Mouse (Mus musculus): ENCODE measurements around the gene AI597479. TPM values are rescaled to one million over a fixed set of nuclear protein-coding genes. Genes with fewer than 3 reads are reported as not detected.

AI597479 gene
- polyA plus RNA-seq, 1 experiment, result 2.2 TPM

DNA sequence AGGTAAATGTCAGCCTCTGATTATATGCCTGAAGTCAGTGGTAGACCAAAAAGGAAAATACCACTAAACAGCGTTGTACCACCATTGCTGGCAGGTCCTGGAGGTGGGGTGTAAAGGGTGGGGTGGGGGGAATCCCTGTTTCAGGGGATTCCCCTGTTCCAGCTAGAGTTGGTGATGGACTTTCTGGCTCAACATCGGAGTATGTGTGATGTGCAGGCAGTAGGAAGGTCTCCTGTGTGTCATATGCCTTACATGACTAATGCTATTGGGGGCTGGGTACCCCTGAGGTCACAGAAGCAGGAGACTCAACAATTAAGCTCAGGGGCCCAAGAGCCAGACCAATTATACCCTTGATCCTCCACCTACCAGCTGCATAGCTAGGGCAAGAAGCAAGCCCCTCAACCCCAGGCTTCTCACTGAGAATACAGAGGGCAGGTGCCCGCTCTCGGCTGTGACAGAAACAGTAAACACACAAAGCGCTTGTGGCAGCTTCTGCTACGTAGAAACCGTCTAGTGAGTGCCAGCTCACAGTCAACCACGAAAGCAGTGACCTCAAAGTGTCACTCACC lies 45.9 kb downstream of the AI597479 start:
- 84% methylated on average over 8 of the region's 8 CpGs for WGBS
- Histone ChIP-seq H3K4me3 (ENCODE audit: extremely low read depth, insufficient read depth, insufficient read length) (no peak overlapping the region), H3K36me3 (ENCODE audit: control insufficient read depth, insufficient read depth, low read length) (no peaks in the 10 kb centered on the region), H3K27me3 (ENCODE audit: control insufficient read depth, insufficient read depth, low read length) (no peaks in the 10 kb centered on the region), H3K4me1 (ENCODE audit: control insufficient read depth, insufficient read depth, insufficient read length) (no peaks in the 10 kb centered on the region), H3K27ac (ENCODE audit: insufficient read depth, low read length) (no peak overlapping the region)
- no peak for TF ChIP-seq CTCF (IDR thresholded peaks at IDR 0.05; ENCODE audit: extremely low read depth, insufficient read depth, insufficient read length, insufficient replicate concordance)
- TF ChIP-seq POLR2A (IDR thresholded peaks at IDR 0.05; ENCODE audit: low read depth, low read length), result no peak
- no peak for DNase-seq (ENCODE audit: low read depth in 1 of 2, low spot score in 2 of 2)

- TF ChIP-seq POLR2A (IDR thresholded peaks at IDR 0.05; ENCODE audit: low read depth, low read length), result no peak
- no peak for TF ChIP-seq CTCF (IDR thresholded peaks at IDR 0.05; ENCODE audit: extremely low read depth, insufficient read depth, insufficient read length, insufficient replicate concordance)
- Histone ChIP-seq H3K4me1 (ENCODE audit: control insufficient read depth, insufficient read depth, insufficient read length) (no peaks in the 10 kb centered on the region), H3K36me3 (ENCODE audit: control insufficient read depth, insufficient read depth, low read length) (no peaks in the 10 kb centered on the region), H3K27me3 (ENCODE audit: control insufficient read depth, insufficient read depth, low read length) (no peaks in the 10 kb centered on the region), H3K4me3 (ENCODE audit: extremely low read depth, insufficient read depth, insufficient read length) (no peak overlapping the region), H3K27ac (ENCODE audit: insufficient read depth, low read length) (no peak overlapping the region)
- DNase-seq (ENCODE audit: low read depth in 1 of 2, low spot score in 2 of 2), result no peak
- 77% methylated on average over 6 of the region's 6 CpGs for WGBS
These were observed 46.9 kb downstream of the AI597479 start for GRCm38 (mm10) chr1:43145388-43145787.

DNA sequence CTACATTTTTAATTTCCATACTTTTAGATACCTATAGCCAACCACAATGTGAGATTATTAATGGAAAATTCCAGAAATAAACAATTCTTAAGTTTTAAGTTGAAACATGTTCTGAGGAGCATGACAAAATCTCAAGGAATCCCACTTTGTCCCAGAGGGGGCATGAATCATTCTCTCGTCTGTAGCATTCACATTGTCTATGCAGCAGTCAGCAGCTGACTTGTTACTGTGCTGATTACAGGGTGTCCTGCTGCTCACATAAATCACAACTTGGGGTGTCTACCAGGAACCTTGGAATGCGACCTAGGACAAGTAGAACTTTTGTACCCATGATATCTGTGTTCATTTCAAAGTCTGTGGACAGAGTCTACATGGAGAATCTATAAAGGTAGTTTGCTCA lies 49.0 kb downstream of the AI597479 start:
- WGBS, result 81% methylated on average over 2 of the region's 2 CpGs
- no peaks in the 10 kb centered on the region for H3K36me3 ChIP-seq (ENCODE audit: control insufficient read depth, insufficient read depth, low read length)
- no peak for DNase-seq (ENCODE audit: low read depth in 1 of 2, low spot score in 2 of 2)
- TF ChIP-seq CTCF (IDR thresholded peaks at IDR 0.05; ENCODE audit: extremely low read depth, insufficient read depth, insufficient read length, insufficient replicate concordance) (no peak), POLR2A (IDR thresholded peaks at IDR 0.05; ENCODE audit: low read depth, low read length) (no peak)
- H3K4me1 ChIP-seq (ENCODE audit: control insufficient read depth, insufficient read depth, insufficient read length), result no peaks in the 10 kb centered on the region
- no peak overlapping the region for H3K27ac ChIP-seq (ENCODE audit: insufficient read depth, low read length)
- H3K4me3 ChIP-seq (ENCODE audit: extremely low read depth, insufficient read depth, insufficient read length), result no peak overlapping the region
- H3K27me3 ChIP-seq (ENCODE audit: control insufficient read depth, insufficient read depth, low read length), result no peaks in the 10 kb centered on the region; the same call in 1 of the 2 replicates

DNA sequence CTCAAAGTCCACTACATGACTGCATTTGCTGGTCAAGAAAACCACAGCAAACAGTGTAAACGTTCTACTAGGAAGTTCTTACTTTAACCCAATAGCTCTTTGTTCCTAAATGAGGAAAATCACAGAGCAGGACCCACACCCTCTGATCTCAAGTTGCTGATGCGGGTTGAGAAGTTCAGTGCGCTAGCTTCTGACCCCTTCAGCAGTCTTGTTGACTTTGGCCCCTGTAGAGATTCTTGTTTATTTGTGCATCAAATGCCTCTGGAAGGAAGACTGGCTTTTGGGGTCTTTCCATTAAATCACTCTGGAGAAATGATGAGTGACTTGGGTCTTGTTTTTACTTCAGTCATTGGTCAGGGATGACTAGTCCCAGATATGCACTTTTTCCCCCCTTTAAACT lies 51.7 kb downstream of the AI597479 start:
- no peak overlapping the region for H3K27ac ChIP-seq (ENCODE audit: insufficient read depth, low read length)
- H3K36me3 ChIP-seq (ENCODE audit: control insufficient read depth, insufficient read depth, low read length), result no peaks in the 10 kb centered on the region
- no peaks in the 10 kb centered on the region; the same call in 1 of the 2 replicates for H3K27me3 ChIP-seq (ENCODE audit: control insufficient read depth, insufficient read depth, low read length)
- no peaks in the 10 kb centered on the region for H3K4me1 ChIP-seq (ENCODE audit: control insufficient read depth, insufficient read depth, insufficient read length)
- WGBS, result 67% methylated on average over 3 of the region's 3 CpGs
- DNase-seq (ENCODE audit: low read depth in 1 of 2, low spot score in 2 of 2), result no peak
- TF ChIP-seq CTCF (IDR thresholded peaks at IDR 0.05; ENCODE audit: extremely low read depth, insufficient read depth, insufficient read length, insufficient replicate concordance) (no peak), POLR2A (IDR thresholded peaks at IDR 0.05; ENCODE audit: low read depth, low read length) (no peak)
- no peak overlapping the region for H3K4me3 ChIP-seq (ENCODE audit: extremely low read depth, insufficient read depth, insufficient read length)

GRCm38 (mm10) chr1:43152626-43153025 lies 54.1 kb downstream of the AI597479 start:
- Histone ChIP-seq H3K4me3 (ENCODE audit: extremely low read depth, insufficient read depth, insufficient read length) (no peak overlapping the region), H3K27me3 (ENCODE audit: control insufficient read depth, insufficient read depth, low read length) (no peaks in the 10 kb centered on the region; the same call in 1 of the 2 replicates), H3K4me1 (ENCODE audit: control insufficient read depth, insufficient read depth, insufficient read length) (no peaks in the 10 kb centered on the region), H3K36me3 (ENCODE audit: control insufficient read depth, insufficient read depth, low read length) (no peaks in the 10 kb centered on the region), H3K27ac (ENCODE audit: insufficient read depth, low read length) (no peak overlapping the region)
- 88% methylated on average over 4 of the region's 4 CpGs for WGBS
- TF ChIP-seq CTCF (IDR thresholded peaks at IDR 0.05; ENCODE audit: extremely low read depth, insufficient read depth, insufficient read length, insufficient replicate concordance) (no peak), POLR2A (IDR thresholded peaks at IDR 0.05; ENCODE audit: low read depth, low read length) (no peak)
- DNase-seq (ENCODE audit: low read depth in 1 of 2, low spot score in 2 of 2), result no peak

DNA sequence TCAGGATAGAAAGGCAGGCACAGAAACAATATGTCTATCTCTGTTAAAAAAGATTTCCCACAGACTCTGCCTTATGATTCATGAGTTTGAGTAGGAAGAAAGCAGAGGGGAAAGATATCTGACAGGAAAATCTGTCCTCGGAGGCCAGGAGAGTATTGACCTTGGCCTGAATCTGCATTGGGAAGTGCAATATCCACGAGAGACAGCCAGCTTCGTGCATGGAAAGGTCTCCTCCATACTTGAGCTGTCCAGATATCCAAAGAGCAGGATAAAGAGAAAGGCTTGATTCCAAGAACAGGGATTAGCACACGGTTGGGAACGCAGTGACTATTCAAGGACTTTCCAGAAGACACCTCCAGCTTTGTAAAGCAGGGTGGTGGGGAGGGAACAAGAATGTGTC lies 55.0 kb downstream of the AI597479 start:
- no peak for TF ChIP-seq CTCF (IDR thresholded peaks at IDR 0.05; ENCODE audit: extremely low read depth, insufficient read depth, insufficient read length, insufficient replicate concordance)
- no peak for TF ChIP-seq POLR2A (IDR thresholded peaks at IDR 0.05; ENCODE audit: low read depth, low read length)
- DNase-seq (ENCODE audit: low read depth in 1 of 2, low spot score in 2 of 2), result no peak
- H3K4me1 ChIP-seq (ENCODE audit: control insufficient read depth, insufficient read depth, insufficient read length), result no peaks in the 10 kb centered on the region
- H3K4me3 ChIP-seq (ENCODE audit: extremely low read depth, insufficient read depth, insufficient read length), result no peak overlapping the region
- H3K27me3 ChIP-seq (ENCODE audit: control insufficient read depth, insufficient read depth, low read length), result no peaks in the 10 kb centered on the region; the same call in 1 of the 2 replicates
- no peaks in the 10 kb centered on the region for H3K36me3 ChIP-seq (ENCODE audit: control insufficient read depth, insufficient read depth, low read length)
- no peak overlapping the region for H3K27ac ChIP-seq (ENCODE audit: insufficient read depth, low read length)
- 85% methylated on average over 5 of the region's 5 CpGs for WGBS

DNA sequence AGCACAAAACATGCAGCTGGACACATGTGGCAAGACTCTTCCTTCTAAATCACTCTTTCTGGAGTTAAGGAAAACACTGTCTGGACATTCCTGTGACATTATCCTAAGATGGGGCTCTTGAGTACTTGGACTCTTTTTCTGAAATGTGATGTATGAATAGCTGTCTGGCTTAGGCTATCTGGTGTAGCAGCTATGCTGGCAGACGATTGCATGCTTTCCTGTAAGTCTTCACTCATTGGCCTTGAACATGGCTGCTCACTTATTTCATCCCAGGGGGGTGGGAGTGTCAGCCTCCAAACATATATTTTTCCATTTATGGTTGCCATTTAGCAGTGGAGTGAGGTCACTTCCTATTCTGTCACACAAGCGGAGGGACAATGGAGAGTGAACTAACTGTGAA lies 56.0 kb downstream of the AI597479 start:
- TF ChIP-seq POLR2A (IDR thresholded peaks at IDR 0.05; ENCODE audit: low read depth, low read length) (no peak), CTCF (IDR thresholded peaks at IDR 0.05; ENCODE audit: extremely low read depth, insufficient read depth, insufficient read length, insufficient replicate concordance) (no peak)
- Histone ChIP-seq H3K4me3 (ENCODE audit: extremely low read depth, insufficient read depth, insufficient read length) (no peak overlapping the region), H3K4me1 (ENCODE audit: control insufficient read depth, insufficient read depth, insufficient read length) (no peaks in the 10 kb centered on the region), H3K27ac (ENCODE audit: insufficient read depth, low read length) (no peak overlapping the region), H3K36me3 (ENCODE audit: control insufficient read depth, insufficient read depth, low read length) (no peaks in the 10 kb centered on the region), H3K27me3 (ENCODE audit: control insufficient read depth, insufficient read depth, low read length) (no peaks in the 10 kb centered on the region; the same call in 1 of the 2 replicates)
- no peak for DNase-seq (ENCODE audit: low read depth in 1 of 2, low spot score in 2 of 2)
- WGBS, result 70% methylated on average over 2 of the region's 2 CpGs
